Mouse (Mus musculus) urinary bladder, adult 18-20 months (tissue): ENCODE data around the gene Avpr1a.

Experiments
- DNase-seq, 2 experiments: peaks; one replicate each; pipeline ENCODE4 v3.0.0; 2022; ENCODE audit warnings: low spot score in 2 of 2, mixed read lengths in 2 of 2

Gene Avpr1a

DNA sequence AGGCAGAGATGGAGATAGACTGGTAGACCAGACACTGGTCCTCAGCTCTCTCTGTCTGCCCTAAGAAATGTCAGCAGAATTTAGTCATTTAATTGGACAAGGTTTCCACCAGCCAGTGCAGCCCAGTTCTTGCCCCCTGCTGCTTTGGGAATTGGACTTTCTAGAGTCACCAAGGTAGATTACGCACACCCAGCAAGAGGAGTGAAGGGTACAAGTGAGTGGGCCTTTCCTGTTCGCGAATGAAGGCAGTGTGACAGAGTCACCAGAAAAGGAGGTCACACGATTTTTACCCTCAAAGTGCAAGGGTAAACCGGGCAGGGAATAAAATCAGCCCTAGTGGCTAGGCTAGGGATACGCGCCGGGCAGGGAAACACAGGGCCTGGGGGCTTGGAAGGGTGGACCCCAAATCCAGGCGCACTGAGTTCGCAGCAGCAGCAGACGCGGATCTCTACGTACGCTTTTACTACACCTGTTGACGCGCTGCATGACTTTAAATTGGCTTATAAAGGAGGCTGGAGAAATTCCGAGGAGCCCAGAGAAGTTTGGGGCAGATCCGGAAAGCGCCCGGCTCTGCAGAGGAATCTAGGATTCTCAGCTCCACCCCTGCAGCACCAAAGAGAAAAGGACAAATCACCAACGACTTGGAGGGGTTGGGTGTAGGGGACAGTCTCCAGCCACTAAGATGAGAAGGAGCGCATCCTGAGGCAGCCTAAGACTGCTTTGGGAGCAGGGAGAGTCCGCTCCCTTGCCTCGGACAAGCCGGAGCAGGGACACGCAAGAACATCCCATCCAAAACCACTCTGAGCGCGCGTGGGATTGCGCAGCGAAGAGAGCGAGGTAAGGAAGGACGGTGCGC is at the start of gene Avpr1a:
Gene Avpr1a (plus strand): TSS at position 639 of the 856 bp plus-strand sequence.
- peak in 1 of 2 experiments; percentile 1 for DNase-seq

GRCm38 (mm10) chr10:122402270-122402669 is 46.0 kb upstream of the Avpr1a start:
- DNase-seq, result no peak

GRCm38 (mm10) chr10:122406333-122406732 is 42.0 kb upstream of the Avpr1a start:
- no peak for DNase-seq

GRCm38 (mm10) chr10:122408697-122409409 is 39.4 kb upstream of the Avpr1a start:
- DNase-seq, result peak; percentile 1

GRCm38 (mm10) chr10:122410791-122411190 is 37.5 kb upstream of the Avpr1a start:
- no peak for DNase-seq

- DNase-seq, result no peak
Observed at GRCm38 (mm10) chr10:122432690-122433089, 15.6 kb upstream of the Avpr1a start.

- peak; percentile 23 to 39 for DNase-seq
Observed at GRCm38 (mm10) chr10:122447275-122447674, 1.0 kb upstream of the Avpr1a start.

DNA sequence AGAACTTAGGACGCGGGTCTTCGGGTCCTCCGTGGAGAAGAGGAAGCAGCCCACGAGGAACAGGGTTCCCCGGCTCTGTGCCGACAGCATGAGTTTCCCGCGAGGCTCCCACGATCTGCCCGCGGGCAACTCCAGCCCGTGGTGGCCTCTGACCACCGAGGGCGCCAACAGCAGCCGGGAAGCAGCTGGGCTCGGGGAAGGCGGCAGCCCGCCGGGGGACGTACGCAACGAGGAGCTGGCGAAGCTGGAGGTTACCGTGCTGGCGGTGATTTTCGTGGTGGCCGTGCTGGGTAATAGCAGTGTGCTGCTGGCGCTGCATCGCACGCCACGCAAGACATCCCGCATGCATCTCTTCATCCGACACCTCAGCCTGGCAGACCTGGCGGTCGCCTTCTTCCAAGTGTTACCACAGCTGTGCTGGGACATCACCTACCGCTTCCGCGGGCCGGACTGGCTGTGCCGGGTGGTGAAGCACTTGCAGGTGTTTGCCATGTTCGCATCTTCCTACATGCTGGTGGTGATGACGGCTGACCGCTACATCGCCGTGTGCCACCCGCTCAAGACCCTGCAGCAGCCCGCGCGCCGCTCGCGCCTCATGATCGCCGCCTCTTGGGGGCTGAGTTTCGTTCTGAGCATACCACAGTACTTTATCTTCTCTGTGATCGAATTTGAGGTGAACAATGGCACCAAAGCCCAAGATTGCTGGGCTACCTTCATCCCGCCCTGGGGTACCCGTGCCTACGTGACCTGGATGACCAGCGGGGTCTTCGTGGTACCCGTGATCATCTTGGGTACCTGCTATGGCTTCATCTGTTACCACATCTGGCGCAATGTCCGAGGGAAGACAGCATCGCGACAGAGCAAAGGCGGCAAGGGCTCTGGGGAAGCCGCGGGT is 665 bp downstream of the Avpr1a start:
- peak in 1 of 2 experiments; percentile 22 for DNase-seq

- DNase-seq, result no peak
Observed at GRCm38 (mm10) chr10:122449856-122450255, 1.6 kb downstream of the Avpr1a start.

GRCm38 (mm10) chr10:122453466-122453865 is 5.2 kb downstream of the Avpr1a start:
- DNase-seq, result no peak

DNA sequence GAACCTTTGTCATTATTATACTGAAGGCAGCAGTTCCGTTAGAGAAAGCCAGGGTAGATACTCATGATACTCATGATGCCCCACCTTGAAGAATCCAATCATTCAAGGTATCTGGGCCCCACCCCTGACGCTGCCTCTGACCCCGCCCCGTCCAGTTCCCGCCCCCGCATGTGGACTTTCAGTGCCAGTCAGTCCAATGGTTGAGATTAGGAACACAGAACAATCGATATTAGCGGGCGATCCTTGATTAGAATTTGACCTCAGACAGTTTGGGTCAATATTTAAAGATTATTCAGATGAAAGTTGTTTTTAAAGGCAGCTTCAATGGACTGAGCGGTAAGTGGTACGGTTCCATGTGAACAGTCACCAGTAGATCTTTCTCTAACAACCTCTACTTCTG is 7.5 kb downstream of the Avpr1a start:
- no peak for DNase-seq

- DNase-seq, result no peak
Observed at GRCm38 (mm10) chr10:122476846-122477245, 28.5 kb downstream of the Avpr1a start.

GRCm38 (mm10) chr10:122498551-122498950 is 50.3 kb downstream of the Avpr1a start:
- no peak for DNase-seq

DNA sequence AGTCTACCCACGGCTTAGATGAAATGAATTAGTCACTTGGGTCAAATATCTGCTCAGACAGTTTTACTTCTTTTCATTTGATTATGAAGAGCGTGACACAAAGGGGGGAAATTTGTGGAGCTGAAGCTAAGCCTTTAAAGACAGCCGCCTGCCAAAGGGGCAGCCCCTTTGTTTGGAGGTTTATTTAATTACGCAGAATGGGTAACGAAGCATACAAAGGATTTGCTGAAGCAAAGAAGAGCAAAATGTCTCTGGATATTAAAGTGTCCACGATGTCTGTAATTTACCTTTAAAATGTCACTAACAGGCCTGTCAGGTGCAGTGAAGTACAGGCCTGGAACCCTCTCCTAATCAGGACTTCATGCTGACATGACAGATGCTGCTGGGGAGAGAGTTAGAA is 51.0 kb downstream of the Avpr1a start:
- no peak for DNase-seq
